Comparison of ENCODE assay signal across 8 mouse cellular contexts in genomic region chr14:78732617-78733312, GRCm38 (mm10). TPM values are rescaled to one million over a fixed set of nuclear protein-coding genes. Genes with fewer than 3 reads are reported as not detected.
DNase-seq lines count a peak whose midpoint lies in the region; ATAC-seq lines count a peak whose summit lies in the region.

Gene Dgkh, minus strand, starts transcription at chr14:78732776.

- peak; percentile 78 for DNase-seq in R1 (ENCODE audit: low read depth, low spot score)
- peak; percentile 79 to 88 for DNase-seq in cerebellum, postnatal 25 days
- DNase-seq in gastrocnemius, adult 18-20 months (ENCODE audit: low spot score) = peak; percentile 92
- DNase-seq in left cerebral cortex, adult 11 months (ENCODE audit: low spot score) = peak; percentile 74
- peak; percentile 94 for DNase-seq in lung, postnatal 25 days (ENCODE audit: low spot score)
- DNase-seq in ovary, postnatal 36 days (ENCODE audit: low spot score) = peak; percentile 94
- peak; percentile 56 to 62 for DNase-seq in thymus, postnatal 10 days (ENCODE audit: low spot score in 2 of 2)

- peak; percentile 95 for ATAC-seq in hindbrain, embryonic 15.5 days (ENCODE audit: low FRiP score, low read depth)

- H3K27ac ChIP-seq in hindbrain, embryonic 15.5 days (replicated peaks) = peak within 1 kb of the TSS; percentile 93

- H3K4me1 ChIP-seq in hindbrain, embryonic 15.5 days (replicated peaks) = peaks cover 25% of the 10 kb centered on the region

- H3K9me3 ChIP-seq in hindbrain, embryonic 15.5 days = no peaks in the 10 kb centered on the region

- peak within 1 kb of the TSS; percentile 90 for H3K4me2 ChIP-seq in hindbrain, embryonic 15.5 days

- 0% methylated on average over 63 of the region's 71 CpGs for WGBS in hindbrain, embryonic 15.5 days

- H3K27me3 ChIP-seq in hindbrain, embryonic 15.5 days = 0 out of 2 replicates have a peak, but pooled peaks cover 4% of the 10 kb centered on the region

- peak within 1 kb of the TSS; percentile 85 for H3K4me3 ChIP-seq in hindbrain, embryonic 15.5 days

- H3K9ac ChIP-seq in hindbrain, embryonic 15.5 days = peak within 1 kb of the TSS; percentile 88

- no peaks in the 10 kb centered on the region for H3K36me3 ChIP-seq in hindbrain, embryonic 15.5 days

RNA-seq across cellular contexts. Expression of gene Dgkh, which starts in this region (rescaled TPM):
- total RNA-seq in gastrocnemius, adult 18-20 months (2021) = 1 to 10 TPM; 2.1 to 3.1 TPM
- polyA plus RNA-seq in hindbrain, embryonic 15.5 days (2015; fragmentation: Nextera tagmentation; extraction: Ambion mirVana) = 3.5 and 5.0 TPM in 2 replicates

Comparison
In these comparisons a context has a peak if more than half of its experiments do, and no peak if none do; other contexts are left out.
1. Peak in every context shown above with its lines: DNase-seq, ATAC-seq, H3K4me3 ChIP-seq and H3K27ac ChIP-seq.